Mouse (Mus musculus) testis, adult 2 months (tissue): ENCODE measurements around the gene Hcst.

Experiments
- CTCF ChIP-seq: fragments of 200-500 bp; IDR thresholded peaks from 2 replicates; pipeline ENCODE4 v1.5.1; 2012; ENCODE audit warnings: low read depth, mild to moderate bottlenecking, inconsistent platforms, low read length, moderate library complexity; ENCODE audit not compliant: control insufficient read depth, insufficient read depth, insufficient replicate concordance
- POLR2A ChIP-seq: fragments of 200-500 bp; IDR thresholded peaks from 2 replicates; pipeline ENCODE4 v1.6.1; 2012; ENCODE audit warnings: low read depth, mild to moderate bottlenecking, inconsistent platforms, low read length, moderate library complexity; ENCODE audit not compliant: control insufficient read depth

DNA sequence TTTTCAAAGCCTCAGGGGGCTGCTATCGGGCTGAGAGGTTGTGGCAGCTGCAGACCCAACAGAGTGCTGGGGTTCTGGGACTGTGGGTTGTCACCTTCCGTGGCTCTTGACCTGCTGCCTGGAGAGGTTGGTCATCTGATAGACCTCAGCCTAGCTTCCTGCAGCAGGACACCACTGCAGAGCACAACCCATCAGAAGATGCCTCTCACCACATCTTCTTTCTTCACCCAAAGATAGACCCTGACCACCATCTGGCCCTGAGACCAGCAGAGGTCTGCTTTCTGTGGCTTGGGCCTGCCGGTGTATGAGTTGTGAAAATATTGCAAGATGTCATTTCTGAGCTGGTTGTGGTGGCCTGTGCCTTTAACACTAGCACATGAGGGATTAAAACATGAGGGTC is 8.6 kb downstream of the Hcst start:
- no peak for TF ChIP-seq CTCF
- TF ChIP-seq POLR2A = no peak
